ENCODE assay signal across 11 mouse cellular contexts in genomic region chr14:23465135-23465534, GRCm38 (mm10).
DNase-seq lines count a peak whose midpoint lies in the region; TF ChIP-seq lines count a peak whose summit lies in the region.
"Had no signal": no experiment of that assay in that cellular context is flagged by ENCODE, and none has a peak within 500 bp of the region (broad histone marks: within the 10 kb centered on the region; RNA-seq: fewer than 3 reads in every experiment).

No protein-coding gene starts in this region.

- WGBS in thymus, adult 2 months = 10% methylated on average over 2 of the region's 2 CpGs

- no peak for TF ChIP-seq POLR2A in thymus, adult 2 months (IDR thresholded peaks at IDR 0.05; ENCODE audit: control insufficient read depth, extremely low read depth, insufficient read depth, low read length, poor library complexity)

- TF ChIP-seq CTCF in thymus, adult 2 months (IDR thresholded peaks at IDR 0.05; ENCODE audit: borderline replicate concordance, control insufficient read depth, extremely low read depth, insufficient read depth, low read length, poor library complexity) = no peak

- H3K36me3 ChIP-seq in thymus, adult 2 months (ENCODE audit: control insufficient read depth, insufficient read depth, low read length) = no peaks in the 10 kb centered on the region

- H3K4me1 ChIP-seq in thymus, adult 2 months (replicated peaks; ENCODE audit: control insufficient read depth, insufficient read depth, low read length) = peaks cover 5% of the 10 kb centered on the region

- H3K4me3 ChIP-seq in thymus, adult 2 months (ENCODE audit: control insufficient read depth, insufficient read depth, low read length) = no peak overlapping the region

- no peaks in the 10 kb centered on the region for H3K27me3 ChIP-seq in thymus, adult 2 months (ENCODE audit: control insufficient read depth, insufficient read depth, low read length)

- H3K27ac ChIP-seq in thymus, adult 2 months (ENCODE audit: control insufficient read depth, insufficient read depth, low read length) = no peak overlapping the region

- peak; percentile 12 for DNase-seq in embryo, embryonic 10.5 days (ENCODE audit: low spot score)
- no peak for DNase-seq in embryo, embryonic 11 days
- peak; percentile 3 for DNase-seq in thymus, adult 2 months
- DNase-seq in thymus, postnatal 10 days (ENCODE audit: low spot score in 2 of 2) = no peak
- peak; percentile 28 for DNase-seq in lung, postnatal 25 days (ENCODE audit: low spot score)
- DNase-seq in thymus, postnatal 4 days = peak; percentile 10
- DNase-seq in adrenal gland, postnatal 25 days = no peak
- DNase-seq in kidney, postnatal 4 days = no peak
- DNase-seq: heart, adult 18-20 months; liver; spleen, adult 18-20 months had no signal

Comparison
In these comparisons a context has a peak if more than half of its experiments do, and no peak if none do; other contexts are left out.
1. DNase-seq: peak in embryo, embryonic 10.5 days (single experiment), thymus, adult 2 months (single experiment), lung, postnatal 25 days (single experiment) and thymus, postnatal 4 days (single experiment); none in embryo, embryonic 11 days (single experiment), thymus, postnatal 10 days (0 of 2), adrenal gland, postnatal 25 days (single experiment) and kidney, postnatal 4 days (0 of 2).